Mouse (Mus musculus) midbrain, embryonic 10.5 days (tissue): ENCODE measurements around the gene Tyk2. TPM values are rescaled to one million over a fixed set of nuclear protein-coding genes. Genes with fewer than 3 reads are reported as not detected.

Experiments
- DNase-seq: peaks from one replicate; pipeline ENCODE4 v3.0.0-alpha.2; 2017; ENCODE audit warnings: low spot score
- H3K27ac ChIP-seq: fragments of 300-500 bp; sonication (generic); replicated peaks from 2 replicates; pipeline ENCODE4 v1.5.1; 2016; ENCODE audit warnings: mild to moderate bottlenecking
- H3K27me3 ChIP-seq: fragments of 300-500 bp; sonication (generic); 2 replicates; pipeline ENCODE4 v1.6.1; 2016; ENCODE audit warnings: low read depth, mild to moderate bottlenecking; ENCODE audit not compliant: poor library complexity, severe bottlenecking
- H3K36me3 ChIP-seq: fragments of 300-500 bp; sonication (generic); 2 replicates; pipeline ENCODE4 v1.6.1; 2016; ENCODE audit warnings: mild to moderate bottlenecking, moderate library complexity
- H3K4me1 ChIP-seq: fragments of 300-500 bp; sonication (generic); 2 replicates; pipeline ENCODE4 v1.6.1; 2016
- H3K4me3 ChIP-seq: fragments of 300-500 bp; sonication (generic); 2 replicates; pipeline ENCODE4 v1.5.1; 2016; ENCODE audit warnings: mild to moderate bottlenecking, moderate library complexity
- H3K9me3 ChIP-seq: fragments of 300-500 bp; sonication (generic); replicated peaks from 2 replicates; pipeline ENCODE4 v1.6.1; 2016; ENCODE audit warnings: mild to moderate bottlenecking
- WGBS: fragments of 180-500 bp; shearing (Covaris S2); methylation state at CpG from one replicate; pipeline ENCODE4 v1.1.7; 2016; 5-methylcytosine and 5-hydroxymethylcytosine counted together
- polyA plus RNA-seq: library from polyadenylated mRNA; unstranded; fragments of >200 nt; fragmentation: Nextera tagmentation; extraction: Ambion mirVana; gene quantifications from 2 replicates; pipeline ENCODE4 v1.2.1, GENCODE M21; 2016

Tyk2 gene
- polyA plus RNA-seq, result 13.6 and 14.8 TPM in 2 replicates

DNA sequence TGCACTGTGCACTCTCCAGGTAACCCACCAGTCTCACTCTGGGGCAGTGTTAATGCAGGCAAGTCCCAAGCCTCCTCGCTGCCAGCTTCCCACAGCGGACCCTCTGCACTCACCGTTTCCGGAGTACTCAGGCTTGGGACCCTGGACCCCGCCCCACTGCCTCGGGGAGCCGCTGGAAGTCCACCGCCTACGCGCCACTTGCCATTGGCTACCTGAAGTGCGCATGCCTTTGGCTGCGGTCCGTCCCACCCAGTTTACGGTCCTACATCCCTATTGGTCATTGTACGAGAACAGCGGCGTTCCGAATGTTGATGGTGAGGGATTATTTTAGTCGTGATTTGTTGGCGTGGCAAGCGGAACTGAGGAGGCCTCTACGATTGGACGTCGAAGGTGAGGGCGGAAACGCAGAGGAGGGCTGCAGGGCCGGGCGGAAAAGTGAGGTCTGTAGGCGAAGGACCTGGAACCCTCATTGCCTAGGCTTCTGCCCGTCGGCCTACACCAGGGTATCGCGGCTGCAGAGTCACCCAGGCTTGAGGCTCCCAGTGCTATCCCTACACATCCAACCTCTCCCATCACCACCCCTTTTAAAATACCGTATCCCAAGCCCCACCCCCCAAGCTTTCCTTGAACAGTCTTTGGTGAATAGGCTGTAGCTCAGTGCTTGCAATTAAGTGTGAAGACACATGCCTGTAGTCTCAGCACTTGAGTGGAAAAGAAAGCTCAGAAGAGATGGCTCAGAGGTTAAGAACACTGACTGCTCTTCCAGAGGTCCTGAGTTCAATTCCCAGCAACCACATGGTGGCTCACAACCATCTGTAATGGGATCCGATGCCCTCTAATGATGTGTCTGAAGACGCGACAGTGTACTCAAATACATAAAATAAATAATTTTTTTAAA, at the start of gene Tyk2:
Gene Tyk2, minus strand, starts transcription at position 185 of the 898 bp plus-strand sequence.
- no peaks in the 10 kb centered on the region for H3K27me3 ChIP-seq
- peak within 1 kb of the TSS; percentile 71 for H3K4me3 ChIP-seq
- DNase-seq, result peak; percentile 93
- peaks cover 9% of the 10 kb centered on the region for H3K4me1 ChIP-seq
- H3K36me3 ChIP-seq, result peaks cover 8% of the 10 kb centered on the region; the same call in 1 of the 2 replicates
- peak within 1 kb of the TSS; percentile 82 for H3K27ac ChIP-seq
- H3K9me3 ChIP-seq, result no peaks in the 10 kb centered on the region
- WGBS, result 7% methylated on average over 37 of the region's 37 CpGs

DNA sequence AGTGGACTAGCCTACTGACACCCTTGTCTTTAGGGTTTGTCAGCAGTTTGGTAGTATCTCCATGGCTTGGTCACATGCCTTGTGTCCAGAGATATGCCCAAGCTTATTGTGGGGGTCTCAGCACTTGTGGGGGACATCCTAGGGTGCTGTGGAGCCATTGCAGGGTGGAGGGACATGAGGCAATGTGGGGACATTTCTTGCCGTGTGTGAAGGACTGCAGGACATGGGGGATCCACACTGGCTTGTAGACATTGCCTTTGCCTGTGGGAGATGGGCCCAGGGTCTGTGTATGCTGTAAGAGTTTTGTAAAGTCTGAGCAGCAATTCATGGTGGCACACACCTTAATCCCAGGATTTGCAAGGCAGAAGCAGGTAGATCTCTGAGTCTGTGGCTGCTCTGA, 49.8 kb upstream of the Tyk2 start:
- no peak for DNase-seq
- 69% methylated on average over 1 of the region's 1 CpGs for WGBS
- H3K27me3 ChIP-seq, result peaks cover 61% of the 10 kb centered on the region

DNA sequence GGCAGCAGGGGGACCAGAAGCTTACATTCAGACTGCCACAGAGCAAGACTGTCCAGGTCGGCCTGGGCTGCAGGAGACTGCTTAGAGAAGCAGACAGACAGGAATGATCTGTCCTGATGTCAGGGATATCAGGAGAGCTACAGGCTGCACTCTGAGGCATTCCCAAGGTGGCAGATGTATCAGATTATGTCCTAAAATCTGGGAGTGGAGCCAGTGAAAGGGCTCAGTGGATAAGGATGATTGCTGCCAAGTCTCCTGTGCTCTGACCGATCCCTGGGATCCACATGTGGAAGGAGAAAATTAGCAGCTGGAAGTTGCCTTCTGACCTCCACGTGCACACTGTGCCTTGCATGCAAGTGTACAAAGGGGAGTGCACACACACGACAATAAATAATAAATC, 49.4 kb upstream of the Tyk2 start:
- Histone ChIP-seq H3K4me1 (peaks cover 16% of the 10 kb centered on the region), H3K4me3 (no peak overlapping the region), H3K27ac (no peak overlapping the region), H3K27me3 (peaks cover 57% of the 10 kb centered on the region), H3K9me3 (no peaks in the 10 kb centered on the region), H3K36me3 (no peaks in the 10 kb centered on the region)
- no peak for DNase-seq
- 77% methylated on average over 4 of the region's 4 CpGs for WGBS

More for the DNA sequence above, 49.8 kb upstream of the Tyk2 start:
- Histone ChIP-seq H3K36me3 (no peaks in the 10 kb centered on the region), H3K27ac (no peak overlapping the region), H3K4me1 (peaks cover 18% of the 10 kb centered on the region), H3K9me3 (no peaks in the 10 kb centered on the region), H3K4me3 (no peak overlapping the region)

DNA sequence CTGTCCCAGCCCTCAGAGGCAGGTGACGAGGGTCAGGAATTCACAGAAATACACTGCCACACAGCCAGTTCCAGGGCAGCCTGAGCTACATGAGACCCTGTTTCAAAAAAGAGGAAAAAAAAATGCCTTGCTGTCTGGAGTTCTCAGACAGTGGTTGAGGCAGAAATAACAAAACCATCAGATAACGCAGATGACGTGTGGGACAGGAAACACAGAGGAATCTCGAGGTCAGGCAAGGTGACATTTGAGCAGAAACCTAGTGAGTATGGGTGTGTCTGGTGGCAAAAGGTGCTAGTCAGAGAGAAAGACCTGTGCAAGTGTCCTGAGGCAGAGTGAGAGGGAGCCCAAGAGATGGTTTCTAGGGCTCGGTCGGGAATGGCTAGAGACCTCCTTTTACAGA, 41.3 kb upstream of the Tyk2 start:
- H3K27me3 ChIP-seq, result peaks cover 13% of the 10 kb centered on the region
- peaks cover 17% of the 10 kb centered on the region for H3K4me1 ChIP-seq
- WGBS, result 84% methylated on average over 6 of the region's 6 CpGs
- DNase-seq, result no peak
- H3K9me3 ChIP-seq, result no peaks in the 10 kb centered on the region
- no peaks in the 10 kb centered on the region for H3K36me3 ChIP-seq
- H3K27ac ChIP-seq, result no peak overlapping the region
- H3K4me3 ChIP-seq, result no peak overlapping the region

- no peaks in the 10 kb centered on the region for H3K36me3 ChIP-seq
- no peaks in the 10 kb centered on the region for H3K9me3 ChIP-seq
- H3K4me1 ChIP-seq, result peaks cover 43% of the 10 kb centered on the region
- no peak overlapping the region for H3K4me3 ChIP-seq
- peaks cover 45% of the 10 kb centered on the region for H3K27me3 ChIP-seq
- H3K27ac ChIP-seq, result no peak overlapping the region
- no peak for DNase-seq
- 44% methylated on average over 1 of the region's 1 CpGs for WGBS
Observed at GRCm38 (mm10) chr9:21169157-21169556, 38.1 kb upstream of the Tyk2 start.

GRCm38 (mm10) chr9:21168161-21169123, 37.4 kb upstream of the Tyk2 start:
- H3K4me3 ChIP-seq, result peak overlapping the region; percentile 38
- peak overlapping the region; percentile 49 for H3K27ac ChIP-seq
- peaks cover 52% of the 10 kb centered on the region for H3K27me3 ChIP-seq
- H3K36me3 ChIP-seq, result no peaks in the 10 kb centered on the region
- no peaks in the 10 kb centered on the region for H3K9me3 ChIP-seq
- DNase-seq, result peak; percentile 80
- WGBS, result 14% methylated on average over 30 of the region's 30 CpGs
- H3K4me1 ChIP-seq, result peaks cover 48% of the 10 kb centered on the region

- Histone ChIP-seq H3K9me3 (no peaks in the 10 kb centered on the region), H3K27me3 (peaks cover 62% of the 10 kb centered on the region), H3K36me3 (no peaks in the 10 kb centered on the region), H3K4me3 (peak overlapping the region; percentile 38), H3K4me1 (peaks cover 48% of the 10 kb centered on the region), H3K27ac (peak overlapping the region; percentile 49; the same call in 1 of the 2 replicates)
- 64% methylated on average over 10 of the region's 10 CpGs for WGBS
- DNase-seq, result no peak
Observed at GRCm38 (mm10) chr9:21167140-21168097, 36.4 kb upstream of the Tyk2 start.

- no peak for DNase-seq
- Histone ChIP-seq H3K27me3 (peaks cover 71% of the 10 kb centered on the region), H3K27ac (no peak overlapping the region), H3K4me1 (peaks cover 50% of the 10 kb centered on the region), H3K36me3 (no peaks in the 10 kb centered on the region), H3K4me3 (peak overlapping the region; percentile 55), H3K9me3 (no peaks in the 10 kb centered on the region)
- WGBS, result 38% methylated on average over 3 of the region's 3 CpGs
Observed at GRCm38 (mm10) chr9:21166516-21166915, 35.5 kb upstream of the Tyk2 start.

- under 1% methylated on average over 47 of the region's 47 CpGs for WGBS
- peak overlapping the region; percentile 55 for H3K4me3 ChIP-seq
- H3K36me3 ChIP-seq, result no peaks in the 10 kb centered on the region
- H3K4me1 ChIP-seq, result peaks cover 56% of the 10 kb centered on the region
- peak overlapping the region; percentile 33; the same call in 1 of the 2 replicates for H3K27ac ChIP-seq
- no peaks in the 10 kb centered on the region for H3K9me3 ChIP-seq
- H3K27me3 ChIP-seq, result peaks cover 72% of the 10 kb centered on the region
- peak; percentile 49 for DNase-seq
Observed at GRCm38 (mm10) chr9:21165952-21166451, 35.0 kb upstream of the Tyk2 start.

- Histone ChIP-seq H3K27me3 (peaks cover 78% of the 10 kb centered on the region), H3K9me3 (no peaks in the 10 kb centered on the region), H3K4me3 (peak within 1 kb of the TSS; percentile 55), H3K4me1 (peaks cover 58% of the 10 kb centered on the region), H3K36me3 (no peaks in the 10 kb centered on the region), H3K27ac (peak within 1 kb of the TSS; percentile 33; the same call in 1 of the 2 replicates)
- under 1% methylated on average over 84 of the region's 86 CpGs for WGBS
- peak; percentile 42 for DNase-seq
Observed at GRCm38 (mm10) chr9:21165041-21165951, 34.3 kb upstream of the Tyk2 start, which contains the start of gene Pde4a. Gene Pde4a, plus strand, starts transcription at chr9:21165714.

- no peak for DNase-seq
- peaks cover 58% of the 10 kb centered on the region for H3K4me1 ChIP-seq
- 2% methylated on average over 26 of the region's 26 CpGs for WGBS
- no peak overlapping the region for H3K27ac ChIP-seq
- H3K27me3 ChIP-seq, result peaks cover 80% of the 10 kb centered on the region
- H3K4me3 ChIP-seq, result peak overlapping the region; percentile 39
- no peaks in the 10 kb centered on the region for H3K9me3 ChIP-seq
- H3K36me3 ChIP-seq, result no peaks in the 10 kb centered on the region
Observed at GRCm38 (mm10) chr9:21164072-21164471, 33.0 kb upstream of the Tyk2 start.
